Mouse (Mus musculus) forebrain, embryonic 10.5 days (tissue): ENCODE data around the gene Syne1. TPM values are rescaled to one million over a fixed set of nuclear protein-coding genes. Genes with fewer than 3 reads are reported as not detected.

ENCODE experiments used
- DNase-seq: peaks from one replicate; pipeline ENCODE4 v3.0.0-alpha.2; 2017; ENCODE audit warnings: low spot score; ENCODE audit errors: extremely low spot score
- H3K27ac ChIP-seq: fragments of 300-500 bp; sonication (generic); 2 replicates; pipeline ENCODE4 v1.5.1; 2016; ENCODE audit warnings: mild to moderate bottlenecking
- H3K27me3 ChIP-seq: fragments of 300-500 bp; sonication (generic); 2 replicates; pipeline ENCODE4 v1.6.1; 2016; ENCODE audit warnings: mild to moderate bottlenecking; ENCODE audit not compliant: poor library complexity, severe bottlenecking
- H3K36me3 ChIP-seq: fragments of 300-500 bp; sonication (generic); replicated peaks from 2 replicates; pipeline ENCODE4 v1.6.1; 2016; ENCODE audit warnings: mild to moderate bottlenecking, moderate library complexity
- H3K4me1 ChIP-seq: fragments of 300-500 bp; sonication (generic); 2 replicates; pipeline ENCODE4 v1.6.1; 2016
- H3K4me3 ChIP-seq: fragments of 300-500 bp; sonication (generic); 2 replicates; pipeline ENCODE4 v1.5.1; 2016; ENCODE audit warnings: mild to moderate bottlenecking, moderate library complexity
- H3K9me3 ChIP-seq: fragments of 300-500 bp; sonication (generic); 2 replicates; pipeline ENCODE4 v1.6.1; 2016; ENCODE audit warnings: mild to moderate bottlenecking, moderate library complexity
- WGBS: fragments of 180-500 bp; shearing (Covaris S2); methylation state at CpG from one replicate; pipeline ENCODE4 v1.1.7; 2016; 5-methylcytosine and 5-hydroxymethylcytosine counted together
- polyA plus RNA-seq: library from polyadenylated mRNA; unstranded; fragments of >200 nt; fragmentation: Nextera tagmentation; extraction: Ambion mirVana; gene quantifications from 2 replicates; pipeline ENCODE4 v1.2.1, GENCODE M21; 2016

Gene Syne1
- polyA plus RNA-seq, 1 experiment from 2014 or later: 1.7 TPM

- H3K4me3 ChIP-seq: no peak overlapping the region
- no peaks in the 10 kb centered on the region for H3K36me3 ChIP-seq
- DNase-seq: no peak
- H3K9me3 ChIP-seq: peaks cover 13% of the 10 kb centered on the region; the same call in 1 of the 2 replicates
- no peak overlapping the region for H3K27ac ChIP-seq
- no peaks in the 10 kb centered on the region for H3K4me1 ChIP-seq
- no peaks in the 10 kb centered on the region for H3K27me3 ChIP-seq
Measured at GRCm38 (mm10) chr10:5253752-5254151, 297.5 kb downstream of the Syne1 start.

- WGBS: 79% methylated on average over 10 of the region's 10 CpGs
- H3K27ac ChIP-seq: no peak overlapping the region
- DNase-seq: no peak
- H3K9me3 ChIP-seq: no peaks in the 10 kb centered on the region
- no peaks in the 10 kb centered on the region for H3K36me3 ChIP-seq
- no peaks in the 10 kb centered on the region for H3K27me3 ChIP-seq
- H3K4me3 ChIP-seq: no peak overlapping the region
- H3K4me1 ChIP-seq: no peaks in the 10 kb centered on the region
Measured at GRCm38 (mm10) chr10:5250702-5251101, 300.6 kb downstream of the Syne1 start.

GRCm38 (mm10) chr10:5239680-5240079, 311.6 kb downstream of the Syne1 start:
- no peak overlapping the region for H3K27ac ChIP-seq
- whole genome bisulfite sequencing: 91% methylated on average over 4 of the region's 4 CpGs
- DNase-seq: no peak
- H3K4me1 ChIP-seq: no peaks in the 10 kb centered on the region
- H3K9me3 ChIP-seq: no peaks in the 10 kb centered on the region
- H3K27me3 ChIP-seq: no peaks in the 10 kb centered on the region
- no peak overlapping the region for H3K4me3 ChIP-seq
- no peaks in the 10 kb centered on the region for H3K36me3 ChIP-seq

GRCm38 (mm10) chr10:5236926-5237325, 314.4 kb downstream of the Syne1 start:
- Histone ChIP-seq H3K27me3 (no peaks in the 10 kb centered on the region), H3K4me3 (no peak overlapping the region), H3K27ac (no peak overlapping the region), H3K36me3 (no peaks in the 10 kb centered on the region), H3K9me3 (no peaks in the 10 kb centered on the region), H3K4me1 (no peaks in the 10 kb centered on the region)
- WGBS: 57% methylated on average over 4 of the region's 4 CpGs
- DNase-seq: no peak

GRCm38 (mm10) chr10:5236171-5236570, 315.1 kb downstream of the Syne1 start:
- no peak overlapping the region for H3K4me3 ChIP-seq
- no peaks in the 10 kb centered on the region for H3K4me1 ChIP-seq
- H3K27ac ChIP-seq: no peak overlapping the region
- H3K27me3 ChIP-seq: no peaks in the 10 kb centered on the region
- DNase-seq: no peak
- no peaks in the 10 kb centered on the region for H3K36me3 ChIP-seq
- 91% methylated on average over 3 of the region's 3 CpGs for WGBS
- no peaks in the 10 kb centered on the region for H3K9me3 ChIP-seq

- Histone ChIP-seq H3K9me3 (no peaks in the 10 kb centered on the region), H3K4me1 (no peaks in the 10 kb centered on the region), H3K4me3 (no peak overlapping the region), H3K27me3 (no peaks in the 10 kb centered on the region), H3K27ac (no peak overlapping the region), H3K36me3 (no peaks in the 10 kb centered on the region)
- WGBS: 82% methylated on average over 9 of the region's 9 CpGs
- no peak for DNase-seq
Measured at GRCm38 (mm10) chr10:5234721-5235501, 316.4 kb downstream of the Syne1 start.

- no peak for DNase-seq
- Histone ChIP-seq H3K36me3 (no peaks in the 10 kb centered on the region), H3K4me3 (no peak overlapping the region), H3K4me1 (no peaks in the 10 kb centered on the region), H3K27ac (no peak overlapping the region), H3K27me3 (no peaks in the 10 kb centered on the region), H3K9me3 (no peaks in the 10 kb centered on the region)
- 92% methylated on average over 8 of the region's 8 CpGs for WGBS
Measured at GRCm38 (mm10) chr10:5229129-5229528, 322.2 kb downstream of the Syne1 start.

GRCm38 (mm10) chr10:5227395-5228076, 323.7 kb downstream of the Syne1 start:
- 83% methylated on average over 20 of the region's 20 CpGs for WGBS
- H3K4me1 ChIP-seq: no peaks in the 10 kb centered on the region
- H3K9me3 ChIP-seq: no peaks in the 10 kb centered on the region
- DNase-seq: no peak
- no peak overlapping the region for H3K4me3 ChIP-seq
- H3K36me3 ChIP-seq: no peaks in the 10 kb centered on the region
- no peaks in the 10 kb centered on the region for H3K27me3 ChIP-seq
- no peak overlapping the region for H3K27ac ChIP-seq

- Histone ChIP-seq H3K9me3 (no peaks in the 10 kb centered on the region), H3K4me3 (no peak overlapping the region), H3K27ac (no peak overlapping the region), H3K36me3 (no peaks in the 10 kb centered on the region), H3K4me1 (0 out of 2 replicates have a peak, but pooled peaks cover 6% of the 10 kb centered on the region), H3K27me3 (no peaks in the 10 kb centered on the region)
- no peak for DNase-seq
- 48% methylated on average over 1 of the region's 1 CpGs for WGBS
Measured at GRCm38 (mm10) chr10:5215943-5216342, 335.3 kb downstream of the Syne1 start.

GRCm38 (mm10) chr10:5207905-5208641, 343.2 kb downstream of the Syne1 start:
- 57% methylated on average over 7 of the region's 7 CpGs for WGBS

GRCm38 (mm10) chr10:5205977-5206376, 345.3 kb downstream of the Syne1 start:
- Histone ChIP-seq H3K36me3 (no peaks in the 10 kb centered on the region), H3K27ac (no peak overlapping the region), H3K9me3 (no peaks in the 10 kb centered on the region), H3K27me3 (no peaks in the 10 kb centered on the region), H3K4me3 (no peak overlapping the region), H3K4me1 (no peaks in the 10 kb centered on the region)
- 90% methylated on average over 3 of the region's 3 CpGs for WGBS
- DNase-seq: no peak

More at GRCm38 (mm10) chr10:5207905-5208641, 343.2 kb downstream of the Syne1 start:
- no peak overlapping the region for H3K4me3 ChIP-seq
- H3K36me3 ChIP-seq: no peaks in the 10 kb centered on the region
- H3K27me3 ChIP-seq: no peaks in the 10 kb centered on the region
- no peaks in the 10 kb centered on the region for H3K9me3 ChIP-seq
- H3K27ac ChIP-seq: no peak overlapping the region
- no peak for DNase-seq
- H3K4me1 ChIP-seq: no peaks in the 10 kb centered on the region

GRCm38 (mm10) chr10:5205570-5205969, 345.7 kb downstream of the Syne1 start:
- Histone ChIP-seq H3K9me3 (no peaks in the 10 kb centered on the region), H3K4me1 (no peaks in the 10 kb centered on the region), H3K4me3 (no peak overlapping the region), H3K27me3 (no peaks in the 10 kb centered on the region), H3K27ac (no peak overlapping the region), H3K36me3 (no peaks in the 10 kb centered on the region)
- DNase-seq: no peak
- 87% methylated on average over 5 of the region's 5 CpGs for WGBS

- Histone ChIP-seq H3K4me3 (no peak overlapping the region), H3K27ac (no peak overlapping the region), H3K9me3 (no peaks in the 10 kb centered on the region), H3K4me1 (no peaks in the 10 kb centered on the region), H3K36me3 (no peaks in the 10 kb centered on the region), H3K27me3 (no peaks in the 10 kb centered on the region)
- 88% methylated on average over 10 of the region's 10 CpGs for WGBS
- no peak for DNase-seq
Measured at GRCm38 (mm10) chr10:5203837-5204236, 347.4 kb downstream of the Syne1 start.
